Mouse (Mus musculus) CD4-positive, CD25-positive, alpha-beta regulatory T cell, adult 4 months (primary cell): ENCODE measurements around the gene Mtx1. TPM values are rescaled to one million over a fixed set of nuclear protein-coding genes. Genes with fewer than 3 reads are reported as not detected.
"Not testable (repeated sequence)": the region's sequence is repeated elsewhere in the genome, so short reads cannot be mapped to it uniquely, and the experiment has no call there.

Experiments used
- ATAC-seq: one replicate; pipeline ENCODE4 v1.8.0; 2017
- polyA plus RNA-seq, 2 experiments: library from polyadenylated mRNA; unstranded; fragments of 100-300 nt; shearing (Covaris generic); gene quantifications; one replicate each; pipeline ENCODE4 v1.2.1; 2017

Mtx1 gene
- polyA plus RNA-seq, 2 experiments from 2014 or later = 78.8 to 144 TPM

DNA sequence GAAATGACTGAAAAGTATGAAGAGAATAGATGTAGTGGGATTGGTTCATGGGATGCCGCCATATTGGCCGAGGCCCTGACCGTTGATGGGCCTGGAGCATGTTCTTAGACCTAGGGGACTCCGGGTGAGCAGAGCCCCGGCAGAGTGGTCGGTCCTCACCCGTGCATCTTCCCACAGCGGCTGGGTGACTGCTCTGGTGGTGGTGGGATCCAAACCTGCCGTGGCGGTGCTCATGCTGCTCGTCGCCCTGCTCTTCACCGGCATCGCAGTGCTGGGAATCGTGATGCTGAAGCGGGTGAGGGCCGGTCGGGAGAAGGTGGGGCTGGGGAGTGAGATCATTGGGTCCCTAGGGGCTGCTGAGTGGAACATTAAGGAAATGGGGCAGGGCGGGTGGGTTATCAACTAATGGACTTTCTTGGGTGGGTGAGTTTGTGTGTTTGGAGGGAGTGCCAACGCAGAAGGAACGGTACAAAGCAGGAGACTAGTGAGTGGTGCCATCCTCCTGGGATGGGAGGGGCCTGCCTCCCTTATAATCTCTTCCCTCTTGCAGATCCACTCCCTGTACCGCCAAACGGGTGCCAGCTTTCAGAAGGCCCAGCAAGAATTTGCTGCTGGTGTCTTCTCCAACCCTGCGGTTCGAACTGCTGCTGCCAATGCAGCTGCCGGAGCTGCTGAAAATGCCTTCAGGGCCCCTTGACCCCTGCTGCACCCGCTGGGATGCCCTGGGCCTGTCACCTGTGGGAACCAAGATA, 45.0 kb downstream of the Mtx1 start:
- no peak for ATAC-seq

DNA sequence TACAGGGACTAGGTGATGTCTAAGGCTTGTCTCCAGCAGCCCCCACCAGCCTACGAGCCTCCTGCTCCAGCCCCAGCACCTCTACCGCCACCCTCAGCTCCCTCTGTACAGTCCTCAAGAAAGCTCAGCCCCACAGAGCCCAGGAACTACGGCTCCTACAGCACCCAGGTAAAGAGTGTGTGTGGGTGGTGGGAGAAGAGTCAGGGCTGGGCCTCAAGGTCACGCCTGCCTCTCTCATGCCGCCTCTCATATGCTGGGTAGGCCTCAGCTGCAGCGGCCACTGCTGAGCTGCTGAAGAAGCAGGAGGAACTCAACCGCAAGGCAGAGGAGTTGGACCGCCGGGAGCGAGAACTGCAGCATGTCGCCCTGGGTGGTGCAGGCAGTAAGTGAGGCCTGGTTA, 47.8 kb downstream of the Mtx1 start:
- no peak for ATAC-seq

- no peak for ATAC-seq
Measured at GRCm38 (mm10) chr3:89178107-89178385, 48.8 kb downstream of the Mtx1 start.

DNA sequence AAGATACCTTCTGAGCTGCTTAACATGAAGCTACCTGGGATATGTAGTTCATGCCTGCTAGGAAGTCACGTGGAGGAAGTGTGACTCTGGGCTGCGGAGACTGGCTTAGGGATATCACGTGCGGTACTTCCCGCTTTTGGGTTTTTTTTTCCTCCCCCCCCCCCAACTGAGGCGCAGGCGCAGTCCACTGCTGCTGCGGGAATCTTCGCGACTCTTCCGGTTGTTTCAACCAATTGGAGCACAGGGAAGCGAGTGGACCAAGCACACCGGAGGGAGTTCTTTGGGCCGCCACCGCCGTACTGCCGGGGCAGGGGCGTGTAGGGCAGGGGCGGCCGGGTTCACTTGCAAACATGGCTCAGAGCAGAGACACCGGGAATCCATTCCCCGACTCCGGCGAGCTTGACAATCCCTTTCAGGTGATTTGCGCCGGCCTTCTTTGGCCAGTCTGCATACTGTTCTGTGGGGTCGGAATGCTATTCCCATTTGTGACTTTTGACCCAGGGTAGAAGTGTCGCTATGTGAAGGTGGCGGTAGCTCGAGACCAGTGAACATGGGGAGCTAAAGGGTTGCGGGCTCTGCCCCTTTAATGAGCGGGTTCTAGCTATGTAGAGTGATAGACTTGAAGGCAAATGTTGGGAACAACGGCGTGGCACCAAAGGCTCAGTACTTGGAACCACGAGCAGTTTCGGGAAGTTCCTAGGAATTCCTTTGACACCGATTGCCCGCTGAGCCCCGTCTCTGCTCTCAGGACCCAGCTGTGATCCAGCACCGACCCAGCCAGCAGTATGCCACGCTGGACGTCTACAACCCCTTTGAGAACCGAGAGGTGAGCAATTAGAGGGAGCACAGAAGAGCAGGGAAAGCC, 49.4 kb downstream of the Mtx1 start, which contains the start of gene Scamp3:
TSS of gene Scamp3 (plus strand) at position 232 of the 865 bp plus-strand sequence.
- peak; percentile 98 for ATAC-seq

- no peak for ATAC-seq
Measured at GRCm38 (mm10) chr3:89176421-89176820, 50.5 kb downstream of the Mtx1 start.

- ATAC-seq = no peak
Measured at GRCm38 (mm10) chr3:89175544-89175943, 51.3 kb downstream of the Mtx1 start.

DNA sequence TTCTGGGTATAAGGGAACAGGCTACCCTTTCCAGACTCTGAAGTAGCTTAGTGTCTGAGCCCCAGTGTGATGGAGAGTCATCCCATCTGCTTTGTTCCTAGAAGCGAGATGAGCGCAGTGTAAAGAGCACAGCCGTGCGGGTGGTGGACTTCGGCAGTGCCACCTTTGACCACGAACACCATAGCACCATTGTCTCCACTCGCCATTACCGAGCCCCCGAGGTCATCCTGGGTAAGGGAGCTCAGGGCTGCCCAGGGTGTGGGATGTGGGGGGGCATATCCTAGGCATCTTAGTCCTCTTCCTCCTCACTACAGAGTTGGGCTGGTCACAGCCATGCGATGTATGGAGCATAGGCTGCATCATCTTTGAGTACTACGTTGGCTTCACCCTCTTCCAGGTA, 52.0 kb downstream of the Mtx1 start:
- ATAC-seq = no peak

- no peak for ATAC-seq
Measured at GRCm38 (mm10) chr3:89166945-89167344, 59.9 kb downstream of the Mtx1 start.

DNA sequence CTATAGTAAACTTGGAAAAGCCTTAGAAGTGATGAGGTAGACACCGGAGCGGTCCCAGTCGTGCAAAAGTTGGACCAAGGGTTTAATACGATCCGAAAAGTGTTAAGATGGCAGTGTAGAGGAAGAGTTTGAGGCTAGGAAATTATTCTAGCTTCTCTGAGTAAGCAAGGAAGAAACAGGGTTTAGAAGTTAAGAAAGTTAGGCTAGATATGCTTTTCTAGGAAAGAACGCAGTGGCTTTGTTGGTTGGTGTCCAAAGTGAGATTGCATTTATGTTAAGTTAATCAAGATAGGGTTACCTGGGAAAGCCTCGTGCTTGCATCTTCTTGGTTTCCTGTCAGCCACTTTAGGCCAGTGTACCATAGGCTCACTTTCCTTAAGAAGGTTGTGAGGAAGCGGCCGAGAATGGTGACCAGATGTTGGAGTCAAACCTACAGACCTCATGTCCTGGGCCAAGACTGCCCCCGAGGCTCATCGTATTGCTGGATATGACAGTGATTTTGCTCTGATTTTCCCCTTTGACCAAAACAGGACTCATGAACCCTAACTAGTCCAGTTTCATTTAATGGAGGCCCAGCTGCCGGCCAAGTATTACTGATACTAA, 61.5 kb downstream of the Mtx1 start:
- no peak for ATAC-seq

DNA sequence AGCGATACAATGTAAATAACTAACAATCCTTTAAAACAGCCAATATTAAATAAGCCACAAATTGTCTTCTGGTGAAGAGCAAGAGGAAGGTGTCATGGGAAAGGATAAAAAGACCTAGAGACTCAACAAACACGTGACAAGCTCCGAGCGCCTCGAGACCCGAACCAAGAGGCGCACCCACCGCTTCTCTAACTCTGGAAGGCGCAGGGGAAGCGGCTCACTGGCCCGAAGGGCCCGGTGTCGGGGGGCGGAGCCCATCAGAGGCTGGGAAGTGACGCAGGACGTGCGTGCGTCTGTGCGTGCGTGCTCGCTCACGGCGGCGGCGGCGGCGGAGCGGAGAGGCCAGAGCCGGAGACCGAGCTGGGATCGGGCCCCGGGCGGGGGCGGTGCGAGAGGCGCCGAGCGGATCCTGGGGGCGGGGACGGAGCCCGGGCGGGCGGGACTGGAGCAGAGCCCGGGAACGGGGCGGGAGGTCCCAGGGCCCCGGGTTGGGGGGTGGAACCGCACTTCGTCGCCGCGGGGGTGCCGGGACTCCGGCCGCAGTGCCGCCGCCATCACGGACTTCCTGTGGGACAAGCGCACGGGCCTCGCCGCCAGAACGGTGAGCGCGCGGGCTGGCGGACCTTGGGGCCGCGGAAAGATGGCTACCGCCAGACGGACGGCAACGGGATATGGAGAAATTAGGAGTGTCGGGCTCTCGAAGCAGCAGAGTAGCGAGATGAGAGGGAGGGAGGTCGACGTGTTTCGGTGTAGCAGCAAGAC, 62.2 kb downstream of the Mtx1 start, which contains the start of gene Clk2:
TSS of gene Clk2 (plus strand) at position 290 of the 762 bp plus-strand sequence.
- peak; percentile 94 for ATAC-seq

DNA sequence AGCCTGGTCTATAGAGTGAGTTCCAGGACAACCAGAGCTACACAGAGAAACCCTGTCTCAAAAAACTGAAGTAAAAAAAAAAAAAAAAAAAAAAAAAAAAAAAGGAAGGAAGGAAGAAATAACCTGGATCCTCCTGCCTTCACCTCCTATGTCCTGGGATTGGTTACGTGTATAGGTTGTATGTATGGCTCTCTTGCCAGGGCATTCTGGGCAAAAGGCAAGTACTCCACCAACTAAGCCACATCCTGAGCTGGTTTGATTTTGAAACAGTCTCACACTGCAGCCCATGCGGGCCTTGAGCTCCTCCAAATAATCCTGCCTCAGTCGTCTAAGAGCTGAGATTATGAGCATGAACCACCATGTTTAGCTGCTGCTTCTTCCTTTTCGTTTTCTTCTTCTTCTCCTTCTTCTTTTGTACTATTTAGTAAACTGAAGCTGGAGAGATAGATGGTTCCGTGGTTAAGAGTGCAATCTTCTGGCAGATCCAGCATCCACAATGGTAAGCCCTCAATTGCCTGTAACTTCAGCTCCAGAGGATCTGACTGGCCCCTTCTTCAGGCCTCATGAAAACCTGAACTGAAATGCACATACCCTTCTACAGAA, 63.1 kb downstream of the Mtx1 start:
- ATAC-seq = no peak

DNA sequence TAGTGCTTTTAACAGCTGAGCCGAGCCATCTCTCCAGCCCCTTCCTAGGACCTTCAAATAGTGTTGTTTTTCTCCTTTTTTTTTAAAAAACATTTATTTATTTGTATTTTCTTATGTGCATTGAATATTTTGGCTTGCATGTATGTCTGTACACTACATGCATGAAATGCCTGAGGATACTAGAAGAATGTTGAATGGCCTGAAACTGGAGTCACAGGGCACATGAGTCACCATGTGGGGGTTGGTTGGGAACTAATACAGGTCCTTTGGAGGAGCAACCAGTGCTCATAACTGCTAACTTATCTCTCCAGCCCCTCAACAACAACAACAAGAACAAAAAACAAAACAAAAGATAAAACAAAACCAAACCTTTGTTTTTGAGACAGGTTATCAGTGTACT, 63.8 kb downstream of the Mtx1 start:
- ATAC-seq = no peak

DNA sequence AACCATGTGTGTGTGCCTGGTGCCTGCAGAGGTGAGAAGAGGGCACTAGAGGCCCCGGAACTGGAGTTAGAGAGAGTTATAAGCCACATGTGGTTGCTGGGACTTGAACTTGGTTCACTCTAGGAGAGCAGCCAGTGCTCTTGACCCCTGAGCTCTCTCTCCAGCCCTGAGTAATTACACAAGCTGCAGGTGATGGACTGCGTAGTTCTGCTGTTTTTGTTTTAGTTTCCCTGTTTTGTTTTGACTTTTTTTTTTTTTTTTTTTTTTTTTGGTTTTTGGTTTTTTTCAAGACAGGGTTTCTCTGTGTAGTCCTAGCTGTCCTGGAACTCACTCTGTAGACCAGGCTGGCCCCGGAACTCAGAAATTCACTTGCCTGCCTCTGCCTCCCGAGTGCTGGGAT, 65.1 kb downstream of the Mtx1 start:
- ATAC-seq = no peak

- not testable (repeated sequence) for ATAC-seq
Measured at GRCm38 (mm10) chr3:89161207-89161606, 65.7 kb downstream of the Mtx1 start.

DNA sequence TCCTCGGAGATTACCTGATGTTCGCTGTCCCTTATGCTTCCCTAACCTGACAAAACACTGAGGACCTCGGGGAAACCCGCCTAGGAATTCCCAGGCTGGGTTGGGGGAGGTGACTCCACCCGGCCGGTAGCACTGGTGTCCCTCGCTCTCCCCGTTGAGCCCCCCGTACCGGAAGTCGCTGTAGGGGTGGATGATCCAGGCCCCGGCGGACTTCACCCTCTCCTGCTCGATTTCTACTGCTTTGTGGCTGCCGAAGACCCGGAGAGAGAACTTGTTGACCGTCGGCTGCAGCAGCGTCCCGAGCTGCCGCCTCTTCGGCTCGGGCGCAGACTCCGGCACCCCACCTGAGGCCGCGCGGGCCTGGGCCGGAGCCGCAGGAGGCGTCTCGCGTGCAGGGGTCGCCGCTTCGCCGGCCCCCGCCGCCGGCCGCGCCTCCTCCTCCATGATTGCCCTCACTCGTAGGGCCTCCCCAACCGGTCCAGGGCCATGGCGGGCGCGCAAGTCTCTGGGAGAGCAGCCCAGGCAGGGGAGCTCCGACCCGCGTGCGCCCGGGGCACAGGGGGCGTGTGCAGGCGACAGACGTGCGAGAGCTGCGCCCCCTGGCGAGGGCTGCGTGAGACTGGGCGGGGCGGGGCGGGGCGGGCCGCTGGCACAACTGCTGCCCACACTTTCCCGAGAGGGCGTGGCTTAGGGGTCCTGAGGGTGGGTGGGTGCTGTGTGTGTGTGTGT, 67.1 kb downstream of the Mtx1 start, which contains the start of gene Hcn3:
TSS of gene Hcn3 (minus strand) at position 581 of the 729 bp plus-strand sequence.
- peak; percentile 49 for ATAC-seq

- ATAC-seq = no peak
Measured at GRCm38 (mm10) chr3:89159211-89159610, 67.7 kb downstream of the Mtx1 start.

Other genes starting within 250 kb of the Mtx1 start
- 100 to 1,000 TPM in 1 of 2 experiments, 10 to 100 TPM in 1; 62.1 to 106 TPM for gene Rusc1, start 133.8 kb downstream of the Mtx1 start, polyA plus RNA-seq
- not detected for gene Gm43738, start 126.0 kb downstream of the Mtx1 start, polyA plus RNA-seq
- 10 to 100 TPM; 63.1 to 97.7 TPM for gene Fdps, start 125.1 kb downstream of the Mtx1 start, polyA plus RNA-seq
- not detected for gene Pklr, start 90.9 kb downstream of the Mtx1 start, polyA plus RNA-seq
- 1 to 10 TPM; 1.3 to 2.4 TPM for gene Hcn3, start 66.9 kb downstream of the Mtx1 start, polyA plus RNA-seq
- gene Clk2, start 62.3 kb downstream of the Mtx1 start, polyA plus RNA-seq = 10 to 100 TPM; 15.7 to 23.0 TPM
- 100 to 1,000 TPM; 177 to 239 TPM for gene Scamp3, start 49.6 kb downstream of the Mtx1 start, polyA plus RNA-seq
- gene Fam189b, start 43.9 kb downstream of the Mtx1 start, polyA plus RNA-seq = 100 to 1,000 TPM; 209 to 296 TPM
- 100 to 1,000 TPM in 1 of 2 experiments, 10 to 100 TPM in 1; 81.2 to 128 TPM for gene Gba, start 24.2 kb downstream of the Mtx1 start, polyA plus RNA-seq
- 1 to 10 TPM; 3.4 to 3.6 TPM for gene Thbs3, start 11.9 kb downstream of the Mtx1 start, polyA plus RNA-seq
- 1 to 10 TPM; 1.1 to 2.0 TPM for gene Muc1, start 2.0 kb upstream of the Mtx1 start, polyA plus RNA-seq
- gene Krtcap2, start 18.9 kb upstream of the Mtx1 start, polyA plus RNA-seq = 100 to 1,000 TPM; 258 to 319 TPM
- 1 to 10 TPM; 4.0 to 7.0 TPM for gene Trim46, start 19.2 kb upstream of the Mtx1 start, polyA plus RNA-seq
- gene Dpm3, start 32.3 kb upstream of the Mtx1 start, polyA plus RNA-seq = 100 to 1,000 TPM; 116 to 155 TPM
- gene Slc50a1, start 43.5 kb upstream of the Mtx1 start, polyA plus RNA-seq = 100 to 1,000 TPM; 248 to 324 TPM
- not detected for gene Efna1, start 54.1 kb upstream of the Mtx1 start, polyA plus RNA-seq
- not detected for gene Efna3, start 95.9 kb upstream of the Mtx1 start, polyA plus RNA-seq
- not detected for gene Efna4, start 110.9 kb upstream of the Mtx1 start, polyA plus RNA-seq
- 10 to 100 TPM in 1 of 2 experiments, 1 to 10 TPM in 1; 8.5 to 13.3 TPM for gene Adam15, start 122.9 kb upstream of the Mtx1 start, polyA plus RNA-seq
- under 1 TPM in 1 of 2 experiments, not detected in 1; 0.42 TPM for gene Dcst2, start 134.9 kb upstream of the Mtx1 start, polyA plus RNA-seq
- gene Dcst1, start 138.2 kb upstream of the Mtx1 start, polyA plus RNA-seq = 1 to 10 TPM in 1 of 2 experiments, under 1 TPM in 1; 0.59 to 1.1 TPM
- gene Zbtb7b, start 167.7 kb upstream of the Mtx1 start, polyA plus RNA-seq = 10 to 100 TPM; 11.7 to 13.2 TPM
- gene Lenep, start 175.7 kb upstream of the Mtx1 start, polyA plus RNA-seq = 1 to 10 TPM in 1 of 2 experiments, not detected in 1; 5.3 TPM
- gene Flad1, start 184.8 kb upstream of the Mtx1 start, polyA plus RNA-seq = 10 to 100 TPM; 52.2 to 71.7 TPM
- gene Cks1b, start 191.3 kb upstream of the Mtx1 start, polyA plus RNA-seq = 10 to 100 TPM; 21.6 to 40.2 TPM
- 10 to 100 TPM; 33.2 to 35.2 TPM for gene Shc1, start 191.4 kb upstream of the Mtx1 start, polyA plus RNA-seq
- 1 to 10 TPM; 6.0 to 7.9 TPM for gene Pygo2, start 203.1 kb upstream of the Mtx1 start, polyA plus RNA-seq
- 10 to 100 TPM; 41.4 to 52.4 TPM for gene Pbxip1, start 209.6 kb upstream of the Mtx1 start, polyA plus RNA-seq
- 10 to 100 TPM; 29.8 to 46.0 TPM for gene Pmvk, start 227.5 kb upstream of the Mtx1 start, polyA plus RNA-seq